23 mouse cellular contexts compared by ENCODE assay signal in the genomic region with DNA sequence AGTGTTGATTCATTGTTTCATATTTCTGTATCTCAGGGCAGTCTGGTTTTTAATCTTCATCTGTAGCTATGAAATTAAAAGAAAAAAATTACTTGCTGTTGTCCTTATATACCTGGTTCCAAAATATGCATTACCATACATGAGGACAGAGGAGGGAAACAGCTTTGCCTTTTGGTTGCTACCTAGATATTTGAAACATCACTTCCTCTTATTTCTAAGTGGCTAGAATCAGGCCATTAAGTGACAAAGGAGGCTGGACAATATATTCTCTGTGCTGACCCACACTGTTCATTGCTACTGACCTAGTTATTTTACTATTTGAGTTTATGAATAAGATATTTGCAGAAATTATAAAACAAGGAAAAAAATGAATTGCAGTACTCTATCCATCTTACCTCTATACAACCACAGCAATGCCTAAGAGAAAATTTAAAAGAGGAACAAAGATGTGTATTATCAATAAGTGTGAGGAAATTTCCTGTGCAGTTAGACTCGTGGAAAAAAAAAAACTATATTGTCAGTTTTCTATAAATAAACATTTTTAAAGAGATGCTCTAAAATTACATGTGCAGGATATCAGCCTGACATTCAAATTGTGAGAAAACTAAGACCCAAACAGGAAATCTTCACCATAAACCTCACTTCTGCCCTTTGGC.
"Had no signal": no experiment of that assay in that cellular context is flagged by ENCODE, and none has a peak within 500 bp of the region (broad histone marks: within the 10 kb centered on the region; RNA-seq: fewer than 3 reads in every experiment).

No protein-coding gene starts in this region.

- DNase-seq: gastrocnemius, postnatal 14 days; gastrocnemius, postnatal 36 days; heart, adult 18-20 months; heart, postnatal 10 days; heart, postnatal 4 days; kidney, adult 18-20 months; kidney, adult 8-10 months; kidney, postnatal 10 days; kidney, postnatal 25 days; kidney, postnatal 4 days; layer of hippocampus, adult 9-11 months; liver; liver, embryonic 13.5 days had no signal

- H3K4me3 ChIP-seq: hindbrain, embryonic 10.5 days; hindbrain, embryonic 12.5 days; intestine, embryonic 15.5 days; limb, embryonic 10.5 days; limb, embryonic 12.5 days; liver, embryonic 13.5 days; liver, embryonic 15.5 days had no signal

- ATAC-seq: hindbrain, embryonic 16.5 days; inflammation-experienced regulatory T-cells, adult 6 months; intestine, embryonic 15.5 days; intestine, postnatal 0 days had no signal

- H3K27ac ChIP-seq: hindbrain, embryonic 10.5 days; hindbrain, embryonic 12.5 days; hindbrain, embryonic 14.5 days; intestine, embryonic 15.5 days; limb, embryonic 10.5 days; limb, embryonic 12.5 days; liver, embryonic 13.5 days; liver, embryonic 15.5 days had no signal
